Mouse (Mus musculus): Measurements from ENCODE around the gene Ifnl3.
A peak's percentile ranks its signal among the peaks of the same experiment; 100 is the strongest.

DNA sequence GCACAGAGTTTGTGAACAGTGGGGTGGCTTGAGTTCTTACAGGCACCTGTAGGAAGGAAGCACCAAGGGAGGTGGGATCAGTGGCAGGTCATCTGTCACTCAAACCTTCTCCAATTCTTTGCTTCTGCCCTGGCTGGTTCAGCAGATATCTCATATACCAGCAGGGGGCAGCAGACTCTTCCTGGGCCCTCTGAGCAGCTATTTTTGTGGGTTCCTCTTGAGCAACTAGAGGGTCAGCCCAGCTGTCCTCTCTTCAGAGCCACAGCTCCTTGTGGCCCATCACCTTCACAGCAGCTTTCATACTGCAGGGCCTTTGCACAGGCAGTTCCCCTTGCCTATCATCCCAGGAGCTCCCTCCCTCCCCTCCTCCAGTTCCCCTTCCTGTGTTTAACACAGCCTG, 45.6 kb downstream of the Ifnl3 start:
- TF ChIP-seq CTCF (conservative IDR thresholded peaks at IDR 0.05; ENCODE audit: insufficient read depth, insufficient read length, low read depth, low read length): peak; percentile 75
- no peak for TF ChIP-seq POLR2A (IDR thresholded peaks at IDR 0.05; ENCODE audit: low read depth, low read length)

Measured in kidney, adult 2 months (tissue).